11 mouse cellular contexts compared by ENCODE assay signal in the genomic region with DNA sequence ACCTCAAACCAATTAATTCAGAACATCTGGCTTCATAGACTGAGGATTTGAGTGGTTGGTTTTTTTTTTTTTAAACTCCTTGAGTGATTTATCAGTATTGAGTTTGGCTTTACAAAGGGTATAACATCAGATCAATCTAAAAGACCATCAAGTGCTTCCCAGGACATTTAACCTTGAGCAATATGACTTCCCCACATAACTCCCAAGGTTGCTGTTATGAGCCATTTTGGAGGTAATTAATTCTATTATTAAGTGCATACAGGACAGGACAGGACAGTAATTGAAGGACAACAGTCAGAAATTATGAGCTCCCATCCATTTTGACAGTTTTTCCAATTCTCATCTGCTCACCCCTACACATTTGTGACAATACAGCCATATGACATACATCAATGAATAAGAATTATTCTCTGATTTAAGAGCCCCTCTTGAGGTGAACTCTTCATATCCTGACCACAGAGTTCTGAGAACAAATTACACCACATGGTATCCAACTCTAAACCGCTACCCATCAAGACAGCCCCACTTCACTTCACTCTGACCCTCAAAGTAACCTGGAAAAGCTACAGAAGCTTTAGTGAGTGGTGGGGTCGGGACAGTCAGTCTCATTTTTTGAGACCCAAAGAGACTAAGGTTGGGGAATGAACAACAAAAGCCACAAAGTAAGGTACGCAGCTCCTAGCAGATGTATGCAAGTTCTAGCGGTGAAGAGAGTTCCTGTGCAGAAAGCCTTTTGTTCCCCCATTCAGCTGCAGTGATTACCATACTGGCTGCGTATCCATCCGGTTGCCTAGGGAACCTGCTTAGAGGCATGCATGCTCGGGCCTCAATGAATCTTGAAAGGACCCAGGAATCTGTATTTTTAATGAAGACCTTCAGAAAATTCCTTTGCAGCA. TPM values are rescaled to one million over a fixed set of nuclear protein-coding genes. Genes with fewer than 3 reads are reported as not detected.
DNase-seq lines count a peak whose midpoint lies in the region; ATAC-seq and TF ChIP-seq lines count a peak whose summit lies in the region.
"Had no signal": no experiment of that assay in that cellular context is flagged by ENCODE, and none has a peak within 500 bp of the region (broad histone marks: within the 10 kb centered on the region; RNA-seq: fewer than 3 reads in every experiment).

No protein-coding gene starts in this region.

- no peak overlapping the region for H3K4me3 ChIP-seq in forebrain, embryonic 11.5 days (ENCODE audit: low read depth, low read length)
- peak overlapping the region; percentile 3; the same call in 1 of the 2 replicates for H3K4me3 ChIP-seq in layer of hippocampus, adult 2 months
- no peak overlapping the region for H3K4me3 ChIP-seq in midbrain, embryonic 14.5 days (replicated peaks; ENCODE audit: low read depth, low read length)
- no peak overlapping the region for H3K4me3 ChIP-seq in liver, postnatal 0 days (ENCODE audit: low read depth, low read length)
- H3K4me3 ChIP-seq: heart, embryonic 15.5 days had no signal

- H3K36me3 ChIP-seq in forebrain, embryonic 11.5 days (ENCODE audit: control insufficient read depth, insufficient read depth, low read length) = no peaks in the 10 kb centered on the region
- no peaks in the 10 kb centered on the region for H3K36me3 ChIP-seq in midbrain, embryonic 14.5 days (ENCODE audit: control insufficient read depth, insufficient read depth, low read length)
- H3K36me3 ChIP-seq in liver, postnatal 0 days (replicated peaks; ENCODE audit: insufficient read depth, low read length) = no peaks in the 10 kb centered on the region
- H3K36me3 ChIP-seq: heart, embryonic 15.5 days had no signal

- ATAC-seq in forebrain, embryonic 11.5 days (replicated peaks; ENCODE audit: low FRiP score) = peak; percentile 98
- peak; percentile 93 for ATAC-seq in midbrain, embryonic 14.5 days (ENCODE audit: low FRiP score, low TSS enrichment)
- no peak for ATAC-seq in liver, postnatal 0 days
- ATAC-seq: CD4-positive, CD25-positive, alpha-beta regulatory T cell, adult 4 months had no signal

- H3K27me3 ChIP-seq in forebrain, embryonic 11.5 days (ENCODE audit: control insufficient read depth, insufficient read depth, low read length) = no peaks in the 10 kb centered on the region
- no peaks in the 10 kb centered on the region for H3K27me3 ChIP-seq in midbrain, embryonic 14.5 days (ENCODE audit: control insufficient read depth, insufficient read depth, low read length)
- no peaks in the 10 kb centered on the region for H3K27me3 ChIP-seq in liver, postnatal 0 days (ENCODE audit: insufficient read depth, low read length)
- H3K27me3 ChIP-seq: heart, embryonic 15.5 days had no signal

- WGBS in forebrain, embryonic 11.5 days = 7% methylated on average over 7 of the region's 7 CpGs
- 3% methylated on average over 7 of the region's 7 CpGs for WGBS in midbrain, embryonic 14.5 days
- 49% methylated on average over 7 of the region's 7 CpGs for WGBS in liver, postnatal 0 days (ENCODE audit: insufficient replicate concordance)

- no peak overlapping the region for H3K9ac ChIP-seq in forebrain, embryonic 11.5 days (ENCODE audit: low read length)
- H3K9ac ChIP-seq in midbrain, embryonic 14.5 days (replicated peaks; ENCODE audit: low read length) = no peak overlapping the region
- no peak overlapping the region for H3K9ac ChIP-seq in liver, postnatal 0 days (replicated peaks)
- H3K9ac ChIP-seq: heart, embryonic 15.5 days had no signal

- H3K27ac ChIP-seq in forebrain, embryonic 11.5 days (ENCODE audit: low read depth, low read length) = peak overlapping the region; percentile 92
- H3K27ac ChIP-seq in layer of hippocampus, adult 2 months = peak overlapping the region; percentile 68; the same call in 1 of the 2 replicates
- peak overlapping the region; percentile 78 for H3K27ac ChIP-seq in midbrain, embryonic 14.5 days (replicated peaks; ENCODE audit: low read depth, low read length)
- H3K27ac ChIP-seq in liver, postnatal 0 days (ENCODE audit: low read depth) = no peak overlapping the region
- H3K27ac ChIP-seq: heart, embryonic 15.5 days had no signal

- no peak for TF ChIP-seq EP300 in liver, postnatal 0 days (IDR thresholded peaks at IDR 0.05; ENCODE audit: low read depth)

- peaks cover 2% of the 10 kb centered on the region; the same call in 1 of the 2 replicates for H3K4me1 ChIP-seq in forebrain, embryonic 11.5 days (replicated peaks; ENCODE audit: control insufficient read depth, insufficient read depth, low read length)
- H3K4me1 ChIP-seq in midbrain, embryonic 14.5 days (ENCODE audit: control insufficient read depth, insufficient read depth, low read length) = peaks cover 22% of the 10 kb centered on the region
- H3K4me1 ChIP-seq in liver, postnatal 0 days (ENCODE audit: insufficient read depth) = no peaks in the 10 kb centered on the region

- DNase-seq in R1 (ENCODE audit: low read depth, low spot score) = peak; percentile 57
- peak; percentile 82 for DNase-seq in forebrain, embryonic 11.5 days (ENCODE audit: low spot score)
- peak; percentile 47 to 69 for DNase-seq in layer of hippocampus, adult 2 months (ENCODE audit: low spot score in 2 of 2)
- peak; percentile 94 for DNase-seq in midbrain, embryonic 14.5 days
- no peak for DNase-seq in urinary bladder, postnatal 4 days (ENCODE audit: low spot score in 2 of 2)
- no peak for DNase-seq in kidney, adult 11 months
- DNase-seq in gastrocnemius, adult 8-10 months (ENCODE audit: low spot score in 2 of 2) = no peak
- no peak for DNase-seq in liver, postnatal 0 days

- TF ChIP-seq CTCF in layer of hippocampus, adult 2 months (conservative IDR thresholded peaks at IDR 0.05) = no peak
- no peak for TF ChIP-seq CTCF in liver, postnatal 0 days (IDR thresholded peaks at IDR 0.05; ENCODE audit: low read depth)

- H3K4me2 ChIP-seq in forebrain, embryonic 11.5 days (ENCODE audit: low read depth, low read length, severe bottlenecking) = peak overlapping the region; percentile 29; the same call in 1 of the 2 replicates
- peak overlapping the region; percentile 40 for H3K4me2 ChIP-seq in midbrain, embryonic 14.5 days (ENCODE audit: low read length)
- H3K4me2 ChIP-seq in liver, postnatal 0 days (ENCODE audit: low read depth, low read length) = no peak overlapping the region
- H3K4me2 ChIP-seq: heart, embryonic 15.5 days had no signal

- H3K9me3 ChIP-seq in forebrain, embryonic 11.5 days (ENCODE audit: control insufficient read depth, low read length) = no peaks in the 10 kb centered on the region
- no peaks in the 10 kb centered on the region for H3K9me3 ChIP-seq in midbrain, embryonic 14.5 days (ENCODE audit: control insufficient read depth, low read length)
- H3K9me3 ChIP-seq in liver, postnatal 0 days (ENCODE audit: low read length) = no peaks in the 10 kb centered on the region
- H3K9me3 ChIP-seq: heart, embryonic 15.5 days had no signal

RNA-seq across cellular contexts. Expression of gene Gm21962, which starts 11.8 kb away (rescaled TPM):
- not detected in 2 replicates for polyA plus RNA-seq in forebrain, embryonic 11.5 days (2014; fragmentation: Nextera tagmentation; extraction: Ambion mirVana)
- not detected for total RNA-seq in layer of hippocampus, adult 2 months (2021)
- polyA plus RNA-seq in midbrain, embryonic 14.5 days (2014; fragmentation: Nextera tagmentation; extraction: Ambion mirVana) = not detected in 2 replicates
- total RNA-seq in gastrocnemius, adult 8-10 months (2022) = not detected
- not detected in 2 replicates for polyA plus RNA-seq in liver, postnatal 0 days (2015; fragmentation: Nextera tagmentation; extraction: Ambion mirVana)
- total RNA-seq: liver, adult 2 months had no signal
- polyA plus RNA-seq: CD4-positive, CD25-positive, alpha-beta regulatory T cell, adult 4 months; heart, embryonic 15.5 days; liver, adult 2 months had no signal

Comparison
In these comparisons a context has a peak if more than half of its experiments do, and no peak if none do; other contexts are left out.
1. DNase-seq: peak in R1 (single experiment), forebrain, embryonic 11.5 days (single experiment), layer of hippocampus, adult 2 months (2 of 2) and midbrain, embryonic 14.5 days (single experiment); none in urinary bladder, postnatal 4 days (0 of 2), kidney, adult 11 months (single experiment), gastrocnemius, adult 8-10 months (0 of 2) and liver, postnatal 0 days (single experiment).